Mouse (Mus musculus) bone marrow, adult 2 months (tissue): ENCODE data around the gene Hist1h4f. TPM values are rescaled to one million over a fixed set of nuclear protein-coding genes. Genes with fewer than 3 reads are reported as not detected.
A peak's percentile ranks its signal among the peaks of the same experiment; 100 is the strongest.

Source experiments
- H3K27ac ChIP-seq: fragments of 200-500 bp; 2 replicates; pipeline ENCODE4 v1.5.1; 2012; ENCODE audit warnings: low read depth, mild to moderate bottlenecking, control low read depth, inconsistent platforms, low read length; ENCODE audit not compliant: control insufficient read depth, poor library complexity, insufficient read depth
- H3K4me1 ChIP-seq: fragments of 200-500 bp; 2 replicates; pipeline ENCODE4 v1.6.1; 2011; ENCODE audit warnings: low read length; ENCODE audit not compliant: control insufficient read depth, insufficient read depth
- H3K4me3 ChIP-seq: fragments of 200-500 bp; replicated peaks from 2 replicates; pipeline ENCODE3; 2011; ENCODE audit warnings: mild to moderate bottlenecking, low read depth, low read length, control low read depth; ENCODE audit not compliant: control insufficient read depth
- CTCF ChIP-seq: fragments of 200-500 bp; IDR thresholded peaks from 2 replicates; pipeline ENCODE4 v1.5.1; 2011; ENCODE audit warnings: low read length, control low read depth; ENCODE audit not compliant: control insufficient read depth, insufficient read depth
- POLR2A ChIP-seq: fragments of 200-500 bp; IDR thresholded peaks from 2 replicates; pipeline ENCODE4 v1.6.1; 2011; ENCODE audit warnings: low read depth, mild to moderate bottlenecking, control low read depth, low read length, borderline replicate concordance; ENCODE audit not compliant: control insufficient read depth
- WGBS: fragments of 180-500 bp; shearing (Covaris S2); methylation state at CpG from one replicate; pipeline ENCODE4 v1.1.7; 2018; 5-methylcytosine and 5-hydroxymethylcytosine counted together
- polyA plus RNA-seq: library from polyadenylated mRNA; stranded (reverse); fragments of >200 nt; gene quantifications from 2 replicates; pipeline ENCODE4 v1.2.4, GENCODE M21; 2011; ENCODE audit warnings: low replicate concordance; ENCODE audit not compliant: missing spikeins, insufficient read depth, insufficient read length

The Hist1h4f gene
- polyA plus RNA-seq, 1 experiment = 284 TPM

DNA sequence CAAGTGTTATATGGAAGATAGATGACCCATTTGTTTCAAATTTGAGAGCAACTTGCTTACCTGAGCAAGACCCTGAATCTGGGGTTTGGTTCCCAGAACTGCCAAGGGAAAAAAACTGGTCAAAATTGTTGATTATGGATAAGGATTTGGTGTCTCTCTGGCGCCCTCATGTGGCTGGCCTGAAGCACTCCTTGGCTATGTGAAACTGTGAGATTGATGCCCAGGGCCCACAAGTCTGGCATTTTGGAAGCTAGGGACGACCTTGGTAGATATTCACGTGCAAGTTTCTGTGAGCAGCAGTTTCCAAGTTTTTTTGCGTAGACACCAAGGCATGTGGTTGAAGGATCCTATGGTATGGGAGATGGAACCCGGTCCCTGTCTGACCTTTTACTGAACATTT, 26.8 kb downstream of the Hist1h4f start:
- Histone ChIP-seq H3K27ac (no peak overlapping the region), H3K4me3 (no peak overlapping the region), H3K4me1 (no peaks in the 10 kb centered on the region; the same call in 1 of the 2 replicates)
- no peak for TF ChIP-seq POLR2A
- peak; percentile 86 for TF ChIP-seq CTCF
- 19% methylated on average over 5 of the region's 5 CpGs for WGBS

DNA sequence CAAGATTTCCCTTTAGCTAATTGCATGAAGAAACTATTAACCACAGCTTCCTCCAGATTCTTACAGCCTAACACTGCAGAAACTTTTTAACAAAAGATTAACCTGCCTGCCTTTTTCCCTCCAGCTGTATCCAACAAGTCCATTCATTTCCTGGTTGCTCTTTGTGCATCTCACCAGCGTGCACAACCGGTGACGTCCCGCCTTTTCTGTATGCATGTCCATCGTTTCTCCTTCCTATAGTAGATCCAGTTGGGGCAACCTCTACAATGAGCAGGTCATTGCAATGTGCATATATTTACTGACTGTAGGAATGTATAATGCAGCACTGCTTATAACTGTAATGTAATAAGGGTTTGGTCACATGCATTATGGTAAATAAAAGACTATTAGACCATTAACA, 27.5 kb downstream of the Hist1h4f start:
- WGBS = 43% methylated on average over 5 of the region's 5 CpGs
- no peak overlapping the region for H3K4me3 ChIP-seq
- TF ChIP-seq CTCF (no peak), POLR2A (no peak)
- no peaks in the 10 kb centered on the region; the same call in 1 of the 2 replicates for H3K4me1 ChIP-seq
- no peak overlapping the region for H3K27ac ChIP-seq

GRCm38 (mm10) chr13:23521703-23522102, 29.7 kb downstream of the Hist1h4f start:
- TF ChIP-seq POLR2A (no peak), CTCF (no peak)
- 1% methylated on average over 14 of the region's 14 CpGs for WGBS
- Histone ChIP-seq H3K4me1 (no peaks in the 10 kb centered on the region; the same call in 1 of the 2 replicates), H3K4me3 (no peak overlapping the region), H3K27ac (no peak overlapping the region)

- Histone ChIP-seq H3K4me1 (no peaks in the 10 kb centered on the region; the same call in 1 of the 2 replicates), H3K27ac (no peak overlapping the region), H3K4me3 (no peak overlapping the region)
- WGBS = 1% methylated on average over 10 of the region's 10 CpGs
- TF ChIP-seq POLR2A (no peak), CTCF (no peak)
Measured at GRCm38 (mm10) chr13:23519416-23519815, 32.0 kb downstream of the Hist1h4f start.

DNA sequence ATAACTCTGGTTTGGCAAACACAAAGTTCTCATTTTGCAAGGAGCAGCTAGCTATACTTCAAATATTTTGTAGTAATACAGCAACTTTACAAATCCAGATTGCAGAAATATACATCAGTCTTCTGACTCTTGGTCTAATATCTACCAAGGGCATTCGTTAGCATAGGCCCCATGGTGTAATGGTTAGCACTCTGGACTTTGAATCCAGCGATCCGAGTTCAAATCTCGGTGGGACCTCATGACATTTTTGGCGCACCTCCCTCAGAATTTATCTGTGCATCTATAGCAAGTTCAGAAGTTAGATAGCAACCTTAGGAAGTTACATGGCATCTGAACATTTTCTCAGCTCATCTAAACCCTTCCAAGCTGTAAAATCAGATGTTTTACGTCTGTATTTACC, 32.6 kb downstream of the Hist1h4f start:
- Histone ChIP-seq H3K4me3 (no peak overlapping the region), H3K27ac (no peak overlapping the region), H3K4me1 (no peaks in the 10 kb centered on the region; the same call in 1 of the 2 replicates)
- TF ChIP-seq CTCF (no peak), POLR2A (no peak)
- under 1% methylated on average over 6 of the region's 6 CpGs for WGBS

- Histone ChIP-seq H3K4me3 (peak overlapping the region; percentile 43), H3K4me1 (no peaks in the 10 kb centered on the region; the same call in 1 of the 2 replicates), H3K27ac (no peak overlapping the region)
- WGBS = under 1% methylated on average over 6 of the region's 6 CpGs
- no peak for TF ChIP-seq POLR2A
Measured at GRCm38 (mm10) chr13:23518295-23518603, 33.2 kb downstream of the Hist1h4f start.

DNA sequence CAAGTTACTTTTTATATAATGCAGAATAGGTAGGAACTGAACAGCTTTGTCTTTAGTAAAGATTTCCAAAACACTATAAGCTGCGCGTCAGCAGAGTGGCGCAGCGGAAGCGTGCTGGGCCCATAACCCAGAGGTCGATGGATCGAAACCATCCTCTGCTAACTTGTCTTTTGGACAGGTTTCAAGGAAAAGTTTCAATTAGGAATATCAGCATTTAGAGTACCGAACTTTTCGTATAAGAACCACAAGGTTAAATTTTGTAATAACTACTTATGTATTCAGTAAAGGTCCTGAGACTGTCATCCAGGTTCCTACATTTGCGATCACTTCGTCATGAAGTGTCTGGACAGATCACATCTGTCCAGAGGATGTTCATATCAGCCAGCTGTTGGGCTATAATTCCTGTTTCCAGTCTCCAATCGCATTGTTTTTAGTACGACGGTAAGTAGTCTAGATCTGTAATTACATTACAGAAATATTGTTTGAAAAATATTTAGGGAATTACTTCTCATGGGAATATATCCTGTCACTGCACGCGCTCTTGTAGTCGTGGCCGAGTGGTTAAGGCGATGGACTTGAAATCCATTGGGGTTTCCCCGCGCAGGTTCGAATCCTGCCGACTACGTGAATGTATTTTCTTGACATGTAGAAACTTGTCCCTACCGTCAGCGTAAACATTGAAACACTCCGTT, 33.7 kb downstream of the Hist1h4f start:
- Histone ChIP-seq H3K4me1 (no peaks in the 10 kb centered on the region; the same call in 1 of the 2 replicates), H3K27ac (no peak overlapping the region), H3K4me3 (peak overlapping the region; percentile 65)
- TF ChIP-seq POLR2A (no peak), CTCF (no peak)
- under 1% methylated on average over 27 of the region's 27 CpGs for WGBS

DNA sequence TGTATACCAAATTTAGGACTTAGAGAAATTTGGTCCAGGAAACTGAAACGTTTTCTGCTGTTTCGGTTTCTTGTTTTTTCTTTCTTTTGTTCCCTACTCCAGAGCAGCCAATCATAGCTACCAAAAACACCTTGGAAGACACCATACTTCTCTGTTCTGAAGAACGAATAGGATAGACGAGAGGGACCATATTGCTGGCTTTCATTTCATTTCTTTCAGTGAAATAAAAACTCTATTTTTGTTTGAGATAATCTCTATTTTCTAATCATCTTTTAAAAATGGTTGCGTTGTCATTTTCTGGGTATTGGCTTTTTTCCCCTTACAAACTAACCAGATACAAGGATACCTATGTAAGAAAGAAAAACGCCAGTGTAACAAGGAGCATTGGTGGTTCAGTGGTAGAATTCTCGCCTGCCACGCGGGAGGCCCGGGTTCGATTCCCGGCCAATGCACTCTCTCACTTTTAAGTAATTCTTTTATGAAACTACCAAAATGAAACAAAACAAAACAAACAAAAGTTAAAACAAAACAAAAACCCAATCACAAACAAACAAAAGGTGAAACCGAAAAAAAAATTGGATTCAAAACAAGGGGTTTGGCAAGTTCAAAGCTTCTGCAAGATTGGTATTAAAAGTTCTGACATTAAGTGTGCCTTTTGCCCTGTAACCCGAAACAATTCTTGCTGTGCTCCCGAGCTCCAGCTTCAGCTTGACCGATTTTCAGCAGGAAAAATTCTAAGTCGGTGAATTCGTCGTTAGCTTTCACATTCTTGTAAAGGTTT, 34.4 kb downstream of the Hist1h4f start:
- no peak for TF ChIP-seq CTCF
- no peak for TF ChIP-seq POLR2A
- peak overlapping the region; percentile 65 for H3K4me3 ChIP-seq
- H3K4me1 ChIP-seq = no peaks in the 10 kb centered on the region; the same call in 1 of the 2 replicates
- H3K27ac ChIP-seq = no peak overlapping the region
- WGBS = under 1% methylated on average over 19 of the region's 19 CpGs
